Comparison of ENCODE assay signal across 12 mouse cellular contexts in genomic region chr19:47886617-47887016, GRCm38 (mm10). TPM values are rescaled to one million over a fixed set of nuclear protein-coding genes. Genes with fewer than 3 reads are reported as not detected.
DNase-seq lines count a peak whose midpoint lies in the region; ATAC-seq lines count a peak whose summit lies in the region.
"Had no signal": no experiment of that assay in that cellular context is flagged by ENCODE, and none has a peak within 500 bp of the region (broad histone marks: within the 10 kb centered on the region; RNA-seq: fewer than 3 reads in every experiment).

No protein-coding gene starts in this region.

- H3K4me3 ChIP-seq in lung, embryonic 16.5 days (ENCODE audit: low read length) = no peak overlapping the region
- H3K4me3 ChIP-seq: embryonic facial prominence, embryonic 12.5 days; hindbrain, embryonic 13.5 days; midbrain, embryonic 12.5 days had no signal

- H3K4me2 ChIP-seq in lung, embryonic 16.5 days (ENCODE audit: low read depth, low read length) = no peak overlapping the region
- H3K4me2 ChIP-seq: embryonic facial prominence, embryonic 12.5 days; hindbrain, embryonic 13.5 days; midbrain, embryonic 12.5 days had no signal

- no peaks in the 10 kb centered on the region for H3K9me3 ChIP-seq in lung, embryonic 16.5 days (ENCODE audit: control insufficient read depth, low read length)
- H3K9me3 ChIP-seq: embryonic facial prominence, embryonic 12.5 days; hindbrain, embryonic 13.5 days; midbrain, embryonic 12.5 days had no signal

- WGBS in lung, embryonic 16.5 days = 32% methylated on average over 7 of the region's 7 CpGs

- H3K4me1 ChIP-seq in lung, embryonic 16.5 days (replicated peaks; ENCODE audit: control insufficient read depth, insufficient read depth, low read length) = peaks cover 28% of the 10 kb centered on the region
- H3K4me1 ChIP-seq: midbrain, embryonic 12.5 days had no signal

- H3K27ac ChIP-seq in lung, embryonic 16.5 days (ENCODE audit: low read length) = no peak overlapping the region
- H3K27ac ChIP-seq: embryonic facial prominence, embryonic 12.5 days; hindbrain, embryonic 13.5 days; midbrain, embryonic 12.5 days had no signal

- H3K36me3 ChIP-seq in lung, embryonic 16.5 days (ENCODE audit: control insufficient read depth, insufficient read depth, low read length) = no peaks in the 10 kb centered on the region
- H3K36me3 ChIP-seq: embryonic facial prominence, embryonic 12.5 days; hindbrain, embryonic 13.5 days; midbrain, embryonic 12.5 days had no signal

- DNase-seq in adrenal gland, adult (ENCODE audit: inconsistent age in 2 of 2, low spot score in 1 of 2) = peak; percentile 63 to 80
- no peak for DNase-seq in adrenal gland, postnatal 4 days (ENCODE audit: low spot score in 2 of 2)
- DNase-seq in adrenal gland, postnatal 36 days = peak; percentile 48 to 64
- DNase-seq in kidney, adult 8-10 months = peak; percentile 66 to 86
- DNase-seq in thymus, postnatal 0 days (ENCODE audit: low spot score) = no peak
- no peak for DNase-seq in frontal cortex, adult 2 months (ENCODE audit: extremely low spot score in 1 of 2, low spot score in 1 of 2)
- DNase-seq: right cerebral cortex, postnatal 4 days had no signal

- no peaks in the 10 kb centered on the region for H3K27me3 ChIP-seq in lung, embryonic 16.5 days (ENCODE audit: control insufficient read depth, insufficient read depth, low read depth, low read length)
- H3K27me3 ChIP-seq: embryonic facial prominence, embryonic 12.5 days; hindbrain, embryonic 13.5 days; midbrain, embryonic 12.5 days had no signal

- peak; percentile 66 for ATAC-seq in lung, embryonic 16.5 days (ENCODE audit: low read depth)
- no peak for ATAC-seq in frontal cortex, adult (ENCODE audit: low TSS enrichment)

- H3K9ac ChIP-seq in lung, embryonic 16.5 days (ENCODE audit: low read length) = no peak overlapping the region
- H3K9ac ChIP-seq: embryonic facial prominence, embryonic 12.5 days; hindbrain, embryonic 13.5 days; midbrain, embryonic 12.5 days had no signal

RNA-seq across cellular contexts. Expression of gene Gsto2, which starts 21.3 kb away (rescaled TPM):
- 1 to 10 TPM; 1.0 to 2.5 TPM for total RNA-seq in adrenal gland, postnatal 4 days (2021)
- 1 to 10 TPM; 1.7 to 2.6 TPM for total RNA-seq in adrenal gland, postnatal 36 days (2021)
- polyA plus RNA-seq in lung, embryonic 16.5 days (2015; fragmentation: Nextera tagmentation; extraction: Ambion mirVana) = 1.2 and 1.3 TPM in 2 replicates
- polyA plus RNA-seq in thymus, postnatal 0 days (2015; fragmentation: Nextera tagmentation; extraction: Ambion mirVana) = 0.39 and 0.52 TPM in 2 replicates
- polyA plus RNA-seq in frontal cortex, adult 2 months (2012; rRNA removed) = 1.8 and 2.0 TPM in 2 replicates

RNA-seq across cellular contexts. Expression of gene Gsto1, which starts 31.8 kb away (rescaled TPM):
- 100 to 1,000 TPM; 121 to 129 TPM for total RNA-seq in adrenal gland, postnatal 4 days (2021)
- total RNA-seq in adrenal gland, postnatal 36 days (2021) = 100 to 1,000 TPM in 1 of 2 experiments, 10 to 100 TPM in 1; 92.1 to 145 TPM
- polyA plus RNA-seq in lung, embryonic 16.5 days (2015; fragmentation: Nextera tagmentation; extraction: Ambion mirVana) = 93.9 and 105 TPM in 2 replicates
- 84.0 and 157 TPM in 2 replicates for polyA plus RNA-seq in thymus, postnatal 0 days (2015; fragmentation: Nextera tagmentation; extraction: Ambion mirVana)
- 46.5 and 48.4 TPM in 2 replicates for polyA plus RNA-seq in frontal cortex, adult 2 months (2012; rRNA removed)

RNA-seq across cellular contexts. Expression of gene Cfap43, which starts 32.5 kb away (rescaled TPM):
- under 1 TPM; 0.22 to 0.31 TPM for total RNA-seq in adrenal gland, postnatal 4 days (2021)
- not detected for total RNA-seq in adrenal gland, postnatal 36 days (2021)
- 1.7 and 2.6 TPM in 2 replicates for polyA plus RNA-seq in lung, embryonic 16.5 days (2015; fragmentation: Nextera tagmentation; extraction: Ambion mirVana)
- polyA plus RNA-seq in thymus, postnatal 0 days (2015; fragmentation: Nextera tagmentation; extraction: Ambion mirVana) = 0.20 and 0.35 TPM in 2 replicates
- 0.40 and 0.44 TPM in 2 replicates for polyA plus RNA-seq in frontal cortex, adult 2 months (2012; rRNA removed)

RNA-seq across cellular contexts. Expression of gene Itprip, which starts 32.5 kb away (rescaled TPM):
- total RNA-seq in adrenal gland, postnatal 4 days (2021) = 10 to 100 TPM; 19.2 to 20.4 TPM
- total RNA-seq in adrenal gland, postnatal 36 days (2021) = 10 to 100 TPM; 17.9 to 25.1 TPM
- polyA plus RNA-seq in lung, embryonic 16.5 days (2015; fragmentation: Nextera tagmentation; extraction: Ambion mirVana) = 16.2 and 16.9 TPM in 2 replicates
- polyA plus RNA-seq in thymus, postnatal 0 days (2015; fragmentation: Nextera tagmentation; extraction: Ambion mirVana) = 20.9 and 21.1 TPM in 2 replicates
- polyA plus RNA-seq in frontal cortex, adult 2 months (2012; rRNA removed) = 0.78 and 0.86 TPM in 2 replicates

RNA-seq across cellular contexts. Expression of gene Cfap58, which starts 50.9 kb away (rescaled TPM):
- total RNA-seq in adrenal gland, postnatal 4 days (2021) = under 1 TPM; 0.08 to 0.14 TPM
- under 1 TPM in 1 of 2 experiments, not detected in 1; 0.13 TPM for total RNA-seq in adrenal gland, postnatal 36 days (2021)
- polyA plus RNA-seq in lung, embryonic 16.5 days (2015; fragmentation: Nextera tagmentation; extraction: Ambion mirVana) = 0.53 and 0.73 TPM in 2 replicates
- 0.09 and 0.18 TPM in 2 replicates for polyA plus RNA-seq in thymus, postnatal 0 days (2015; fragmentation: Nextera tagmentation; extraction: Ambion mirVana)
- 0.14 and 0.29 TPM in 2 replicates for polyA plus RNA-seq in frontal cortex, adult 2 months (2012; rRNA removed)
- polyA plus RNA-seq: embryonic facial prominence, embryonic 12.5 days had no signal

Comparison
In these comparisons a context has a peak if more than half of its experiments do, and no peak if none do; other contexts are left out.
1. DNase-seq: peak in adrenal gland, adult (2 of 2), adrenal gland, postnatal 36 days (2 of 2) and kidney, adult 8-10 months (2 of 2); none in adrenal gland, postnatal 4 days (0 of 2), thymus, postnatal 0 days (single experiment) and frontal cortex, adult 2 months (0 of 2).